Mouse (Mus musculus): ENCODE measurements at regions not wholly inside any gene's neighbourhood (a gene's known extent, or its start where the extent isn't known, plus 50 kb on each side); places are given as distances from the start of the nearest gene placed in this dataset.
A peak's percentile ranks its signal among the peaks of the same experiment; 100 is the strongest.

- 31% methylated on average over 3 of the region's 3 CpGs for WGBS
- H3K9me3 ChIP-seq (replicated peaks): 0 out of 2 replicates have a peak, but pooled peaks cover 2% of the 10 kb centered on the region
- no peaks in the 10 kb centered on the region for H3K4me1 ChIP-seq (replicated peaks)
- H3K4me3 ChIP-seq: no peak overlapping the region
- ATAC-seq (ENCODE audit: insufficient number of reproducible peaks, low FRiP score): no peak
- H3K27me3 ChIP-seq (replicated peaks): no peaks in the 10 kb centered on the region
- no peak overlapping the region for H3K9ac ChIP-seq
- H3K36me3 ChIP-seq: no peaks in the 10 kb centered on the region
- H3K4me2 ChIP-seq: no peak overlapping the region
- no peak overlapping the region for H3K27ac ChIP-seq (ENCODE audit: poor library complexity, severe bottlenecking)
These were observed 266.4 kb downstream of the Igsf11 start for GRCm38 (mm10) chr16:39158893-39159292.

GRCm38 (mm10) chr16:39159725-39160124, 267.3 kb downstream of the Igsf11 start:
- H3K4me1 ChIP-seq (replicated peaks): no peaks in the 10 kb centered on the region
- no peak for ATAC-seq (ENCODE audit: insufficient number of reproducible peaks, low FRiP score)
- WGBS: 64% methylated on average over 7 of the region's 7 CpGs

GRCm38 (mm10) chr16:39162684-39163083, 270.2 kb downstream of the Igsf11 start:
- Histone ChIP-seq H3K9ac (no peak overlapping the region), H3K4me1 (replicated peaks) (no peaks in the 10 kb centered on the region), H3K9me3 (replicated peaks) (no peaks in the 10 kb centered on the region), H3K36me3 (no peaks in the 10 kb centered on the region), H3K27ac (ENCODE audit: poor library complexity, severe bottlenecking) (no peak overlapping the region), H3K27me3 (replicated peaks) (no peaks in the 10 kb centered on the region), H3K4me2 (no peak overlapping the region), H3K4me3 (no peak overlapping the region)
- no peak for ATAC-seq (ENCODE audit: insufficient number of reproducible peaks, low FRiP score)
- 37% methylated on average over 1 of the region's 1 CpGs for WGBS

More at GRCm38 (mm10) chr16:39159725-39160124, 267.3 kb downstream of the Igsf11 start:
- Histone ChIP-seq H3K27ac (ENCODE audit: poor library complexity, severe bottlenecking) (no peak overlapping the region), H3K27me3 (replicated peaks) (no peaks in the 10 kb centered on the region), H3K9ac (no peak overlapping the region), H3K9me3 (replicated peaks) (0 out of 2 replicates have a peak, but pooled peaks cover 2% of the 10 kb centered on the region), H3K4me3 (no peak overlapping the region), H3K4me2 (no peak overlapping the region), H3K36me3 (no peaks in the 10 kb centered on the region)

GRCm38 (mm10) chr16:39191861-39192260, 299.4 kb downstream of the Igsf11 start:
- Histone ChIP-seq H3K4me1 (replicated peaks) (no peaks in the 10 kb centered on the region), H3K4me3 (no peak overlapping the region), H3K27me3 (replicated peaks) (no peaks in the 10 kb centered on the region), H3K27ac (ENCODE audit: poor library complexity, severe bottlenecking) (no peak overlapping the region), H3K9me3 (replicated peaks) (no peaks in the 10 kb centered on the region), H3K9ac (no peak overlapping the region), H3K4me2 (no peak overlapping the region), H3K36me3 (no peaks in the 10 kb centered on the region)
- no peak for ATAC-seq (ENCODE audit: insufficient number of reproducible peaks, low FRiP score)
- whole genome bisulfite sequencing: 80% methylated on average over 4 of the region's 4 CpGs

GRCm38 (mm10) chr16:39195431-39195830, 303.0 kb downstream of the Igsf11 start:
- 77% methylated on average over 1 of the region's 1 CpGs for WGBS
- H3K27me3 ChIP-seq (replicated peaks): no peaks in the 10 kb centered on the region
- no peak overlapping the region for H3K4me2 ChIP-seq
- no peaks in the 10 kb centered on the region for H3K4me1 ChIP-seq (replicated peaks)
- H3K9ac ChIP-seq: no peak overlapping the region
- no peak overlapping the region for H3K4me3 ChIP-seq
- ATAC-seq (ENCODE audit: insufficient number of reproducible peaks, low FRiP score): no peak
- no peaks in the 10 kb centered on the region for H3K9me3 ChIP-seq (replicated peaks)
- H3K27ac ChIP-seq (ENCODE audit: poor library complexity, severe bottlenecking): no peak overlapping the region
- no peaks in the 10 kb centered on the region for H3K36me3 ChIP-seq

GRCm38 (mm10) chr16:39196896-39197295, 304.4 kb downstream of the Igsf11 start:
- Histone ChIP-seq H3K27me3 (replicated peaks) (no peaks in the 10 kb centered on the region), H3K9ac (no peak overlapping the region), H3K4me2 (no peak overlapping the region), H3K4me3 (no peak overlapping the region), H3K36me3 (no peaks in the 10 kb centered on the region), H3K9me3 (replicated peaks) (no peaks in the 10 kb centered on the region), H3K27ac (ENCODE audit: poor library complexity, severe bottlenecking) (no peak overlapping the region), H3K4me1 (replicated peaks) (no peaks in the 10 kb centered on the region)
- WGBS: 32% methylated on average over 2 of the region's 2 CpGs
- ATAC-seq (ENCODE audit: insufficient number of reproducible peaks, low FRiP score): no peak

GRCm38 (mm10) chr16:39223551-39223950, 331.1 kb downstream of the Igsf11 start:
- H3K27me3 ChIP-seq (replicated peaks): no peaks in the 10 kb centered on the region
- H3K4me3 ChIP-seq: no peak overlapping the region
- H3K4me2 ChIP-seq: no peak overlapping the region
- H3K27ac ChIP-seq (ENCODE audit: poor library complexity, severe bottlenecking): no peak overlapping the region
- 71% methylated on average over 8 of the region's 8 CpGs for WGBS
- no peak overlapping the region for H3K9ac ChIP-seq
- ATAC-seq (ENCODE audit: insufficient number of reproducible peaks, low FRiP score): no peak
- no peaks in the 10 kb centered on the region for H3K4me1 ChIP-seq (replicated peaks)
- H3K36me3 ChIP-seq: no peaks in the 10 kb centered on the region
- H3K9me3 ChIP-seq (replicated peaks): no peaks in the 10 kb centered on the region

- WGBS: 74% methylated on average over 7 of the region's 7 CpGs
- no peak for ATAC-seq (ENCODE audit: insufficient number of reproducible peaks, low FRiP score)
- Histone ChIP-seq H3K4me1 (replicated peaks) (no peaks in the 10 kb centered on the region), H3K9me3 (replicated peaks) (no peaks in the 10 kb centered on the region), H3K4me2 (no peak overlapping the region), H3K27me3 (replicated peaks) (no peaks in the 10 kb centered on the region), H3K36me3 (no peaks in the 10 kb centered on the region), H3K27ac (ENCODE audit: poor library complexity, severe bottlenecking) (no peak overlapping the region), H3K9ac (no peak overlapping the region), H3K4me3 (no peak overlapping the region)
These were observed 337.0 kb downstream of the Igsf11 start for GRCm38 (mm10) chr16:39229501-39229900.

- Histone ChIP-seq H3K9ac (no peak overlapping the region), H3K27ac (ENCODE audit: poor library complexity, severe bottlenecking) (no peak overlapping the region), H3K4me3 (no peak overlapping the region), H3K36me3 (no peaks in the 10 kb centered on the region), H3K27me3 (replicated peaks) (no peaks in the 10 kb centered on the region), H3K9me3 (replicated peaks) (no peaks in the 10 kb centered on the region), H3K4me2 (no peak overlapping the region), H3K4me1 (replicated peaks) (no peaks in the 10 kb centered on the region)
- WGBS: 38% methylated on average over 3 of the region's 3 CpGs
- no peak for ATAC-seq (ENCODE audit: insufficient number of reproducible peaks, low FRiP score)
These were observed 338.0 kb downstream of the Igsf11 start for GRCm38 (mm10) chr16:39230439-39230838.

- WGBS: 81% methylated on average over 2 of the region's 2 CpGs
- no peaks in the 10 kb centered on the region for H3K27me3 ChIP-seq (replicated peaks)
- no peak overlapping the region for H3K9ac ChIP-seq
- no peak overlapping the region for H3K4me3 ChIP-seq
- H3K4me1 ChIP-seq (replicated peaks): no peaks in the 10 kb centered on the region
- no peak overlapping the region for H3K27ac ChIP-seq (ENCODE audit: poor library complexity, severe bottlenecking)
- no peaks in the 10 kb centered on the region for H3K9me3 ChIP-seq (replicated peaks)
- ATAC-seq (ENCODE audit: insufficient number of reproducible peaks, low FRiP score): no peak
- no peaks in the 10 kb centered on the region for H3K36me3 ChIP-seq
- no peak overlapping the region for H3K4me2 ChIP-seq
These were observed 341.8 kb downstream of the Igsf11 start for GRCm38 (mm10) chr16:39234290-39234689.

- no peak overlapping the region for H3K9ac ChIP-seq
- H3K9me3 ChIP-seq (replicated peaks): no peaks in the 10 kb centered on the region
- ATAC-seq (ENCODE audit: insufficient number of reproducible peaks, low FRiP score): no peak
- no peaks in the 10 kb centered on the region for H3K4me1 ChIP-seq (replicated peaks)
- WGBS: 87% methylated on average over 2 of the region's 2 CpGs
- no peaks in the 10 kb centered on the region for H3K36me3 ChIP-seq
- H3K27me3 ChIP-seq (replicated peaks): no peaks in the 10 kb centered on the region
- no peak overlapping the region for H3K4me2 ChIP-seq
- H3K27ac ChIP-seq (ENCODE audit: poor library complexity, severe bottlenecking): no peak overlapping the region
- H3K4me3 ChIP-seq: no peak overlapping the region
These were observed 381.0 kb downstream of the Igsf11 start for GRCm38 (mm10) chr16:39273490-39273889.

- no peak overlapping the region for H3K4me2 ChIP-seq
- 36% methylated on average over 2 of the region's 2 CpGs for WGBS
- H3K9me3 ChIP-seq (replicated peaks): no peaks in the 10 kb centered on the region
- H3K9ac ChIP-seq: no peak overlapping the region
- no peaks in the 10 kb centered on the region for H3K27me3 ChIP-seq (replicated peaks)
- H3K27ac ChIP-seq (ENCODE audit: poor library complexity, severe bottlenecking): no peak overlapping the region
- H3K4me1 ChIP-seq (replicated peaks): peaks cover 8% of the 10 kb centered on the region; the same call in 1 of the 2 replicates
- peak; percentile 73 for ATAC-seq (ENCODE audit: insufficient number of reproducible peaks, low FRiP score)
- H3K4me3 ChIP-seq: no peak overlapping the region
- no peaks in the 10 kb centered on the region for H3K36me3 ChIP-seq
These were observed 392.0 kb downstream of the Igsf11 start for GRCm38 (mm10) chr16:39284484-39284883.

Measured in heart, embryonic 12.5 days (tissue).